Mouse (Mus musculus) cerebellum, adult 2 months (tissue): ENCODE measurements at regions not wholly inside any gene's neighbourhood (a gene's known extent, or its start where the extent isn't known, plus 50 kb on each side); places are given as distances from the start of the nearest gene placed in this dataset.

Experiments
- CTCF ChIP-seq: fragments of 200-500 bp; IDR thresholded peaks from 2 replicates; pipeline ENCODE4 v1.5.1; 2011; ENCODE audit warnings: low read depth, mild to moderate bottlenecking, control low read depth, low read length, moderate library complexity, borderline replicate concordance; ENCODE audit not compliant: insufficient read depth
- POLR2A ChIP-seq: fragments of 200-500 bp; IDR thresholded peaks from 2 replicates; pipeline ENCODE4 v1.6.1; 2011; ENCODE audit warnings: low read length, control low read depth, borderline replicate concordance; ENCODE audit not compliant: insufficient read depth

DNA sequence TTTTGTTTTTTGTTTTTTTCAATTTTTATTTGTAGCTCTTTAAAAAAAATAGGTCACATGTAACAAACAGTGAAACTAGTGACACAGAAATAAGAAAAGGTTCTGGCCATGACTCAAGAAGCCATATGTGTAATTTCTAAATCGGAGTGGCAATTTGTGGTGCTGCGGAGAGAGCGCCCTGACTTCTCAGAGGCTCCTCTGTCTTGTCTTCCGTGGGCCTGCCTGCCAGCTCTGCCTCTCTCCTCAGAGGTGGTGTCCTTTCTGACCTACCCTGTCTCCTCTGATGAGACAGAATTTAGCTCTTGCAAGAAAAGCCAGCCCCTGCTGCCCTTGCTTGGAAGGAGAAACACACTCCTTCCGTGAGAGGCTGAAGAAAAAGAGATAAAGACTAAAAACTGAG lies 158.1 kb downstream of the Nrip1 start:
- TF ChIP-seq POLR2A (no peak), CTCF (no peak)
